Mouse (Mus musculus) urinary bladder, postnatal 0 days (tissue): ENCODE data around the gene Spred3. TPM values are rescaled to one million over a fixed set of nuclear protein-coding genes. Genes with fewer than 3 reads are reported as not detected.

Experiments used
- polyA plus RNA-seq: library from polyadenylated mRNA; unstranded; fragments of >200 nt; fragmentation: Nextera tagmentation; extraction: Ambion mirVana; gene quantifications from 2 replicates; pipeline ENCODE4 v1.2.1, GENCODE M21; 2015

The Spred3 gene
- 1.3 and 1.5 TPM in 2 replicates for polyA plus RNA-seq

GRCm38 (mm10) chr7:29170066-29170754, at the start of gene Spred3, which contains the start of gene Ggn:
Gene Spred3, minus strand, starts transcription at chr7:29170411.
Gene Ggn, plus strand, starts transcription at chr7:29170210.

GRCm38 (mm10) chr7:29213675-29214082, 43.5 kb upstream of the Spred3 start, which contains the start of gene Catsperg1:
Gene Catsperg1, minus strand, starts transcription at chr7:29214035.

GRCm38 (mm10) chr7:29180077-29180853, 10.1 kb upstream of the Spred3 start, which contains the start of gene Psmd8:
Gene Psmd8, minus strand, starts transcription at chr7:29180701.

GRCm38 (mm10) chr7:29155838-29156782, 14.1 kb downstream of the Spred3 start, which contains the start of gene Fam98c:
Gene Fam98c, minus strand, starts transcription at chr7:29156234.

GRCm38 (mm10) chr7:29134693-29135386, 35.4 kb downstream of the Spred3 start, which contains the start of gene Rasgrp4:
Gene Rasgrp4, plus strand, starts transcription at chr7:29134851.

GRCm38 (mm10) chr7:29124970-29125369, 45.2 kb downstream of the Spred3 start, which contains the start of gene Ryr1:
Gene Ryr1, minus strand, starts transcription at chr7:29125179.

Other genes starting within 250 kb of the Spred3 start
- 305 and 365 TPM in 2 replicates for gene Actn4, start 208.1 kb downstream of the Spred3 start, polyA plus RNA-seq
- gene Eif3k, start 188.5 kb downstream of the Spred3 start, polyA plus RNA-seq: 304 and 321 TPM in 2 replicates
- 2.4 and 3.1 TPM in 2 replicates for gene Map4k1, start 188.4 kb downstream of the Spred3 start, polyA plus RNA-seq
- 0.25 and 0.39 TPM in 2 replicates for gene Ryr1, start 45.2 kb downstream of the Spred3 start, polyA plus RNA-seq
- gene Rasgrp4, start 35.6 kb downstream of the Spred3 start, polyA plus RNA-seq: 0.20 and 0.69 TPM in 2 replicates
- gene Fam98c, start 14.2 kb downstream of the Spred3 start, polyA plus RNA-seq: 25.0 and 25.9 TPM in 2 replicates
- 0.40 and 0.85 TPM in 2 replicates for gene Ggn, start 201 bp downstream of the Spred3 start, polyA plus RNA-seq
- gene Psmd8, start 10.3 kb upstream of the Spred3 start, polyA plus RNA-seq: 265 and 273 TPM in 2 replicates
- 0.71 and 0.74 TPM in 2 replicates for gene Catsperg1, start 43.6 kb upstream of the Spred3 start, polyA plus RNA-seq
- gene Kcnk6, start 62.1 kb upstream of the Spred3 start, polyA plus RNA-seq: 2.2 TPM in 2 replicates
- gene Yif1b, start 67.9 kb upstream of the Spred3 start, polyA plus RNA-seq: 112 and 124 TPM in 2 replicates
- 244 and 269 TPM in 2 replicates for gene 2200002D01Rik, start 78.1 kb upstream of the Spred3 start, polyA plus RNA-seq
- gene Spint2, start 111.5 kb upstream of the Spred3 start, polyA plus RNA-seq: 400 and 411 TPM in 2 replicates
- 350 and 379 TPM in 2 replicates for gene Ppp1r14a, start 118.9 kb upstream of the Spred3 start, polyA plus RNA-seq
- gene Dpf1, start 133.5 kb upstream of the Spred3 start, polyA plus RNA-seq: 1.5 and 2.1 TPM in 2 replicates